Mouse (Mus musculus): ENCODE measurements around the gene Zbbx.

The Zbbx gene

DNA sequence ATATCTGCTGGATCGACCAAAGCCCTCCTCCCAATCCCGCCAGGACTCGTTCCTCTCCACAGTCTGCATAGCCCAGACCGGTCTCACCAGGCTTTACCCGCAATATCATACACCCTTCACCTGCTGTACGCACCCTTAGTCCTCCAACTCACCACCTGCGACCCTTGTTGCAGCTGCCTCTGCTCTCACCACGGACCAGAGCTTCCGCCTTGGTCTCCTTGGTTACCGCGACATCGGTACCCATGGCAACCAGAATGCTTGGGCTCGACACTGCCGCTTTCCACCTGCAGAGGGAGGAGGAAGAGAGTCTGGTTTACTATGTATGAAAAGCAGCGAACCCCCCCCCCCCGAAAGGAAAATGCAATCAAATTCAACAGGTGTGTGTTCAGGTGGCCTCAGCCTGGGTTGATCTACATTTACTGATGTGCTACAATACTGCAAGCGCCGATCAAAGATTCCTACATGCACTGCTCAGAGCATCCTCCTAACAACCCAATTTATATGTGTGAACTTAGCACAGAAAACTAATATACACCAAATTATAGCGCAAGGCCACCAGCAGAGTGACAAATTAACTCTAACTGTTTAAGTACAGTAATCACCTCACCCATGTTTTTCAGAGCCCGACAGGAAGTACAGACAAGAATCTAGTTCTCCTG, at the start of gene Zbbx:
Gene Zbbx (minus strand): TSS at position 197 of the 659 bp plus-strand sequence.
- peak; percentile 87 for DNase-seq

DNA sequence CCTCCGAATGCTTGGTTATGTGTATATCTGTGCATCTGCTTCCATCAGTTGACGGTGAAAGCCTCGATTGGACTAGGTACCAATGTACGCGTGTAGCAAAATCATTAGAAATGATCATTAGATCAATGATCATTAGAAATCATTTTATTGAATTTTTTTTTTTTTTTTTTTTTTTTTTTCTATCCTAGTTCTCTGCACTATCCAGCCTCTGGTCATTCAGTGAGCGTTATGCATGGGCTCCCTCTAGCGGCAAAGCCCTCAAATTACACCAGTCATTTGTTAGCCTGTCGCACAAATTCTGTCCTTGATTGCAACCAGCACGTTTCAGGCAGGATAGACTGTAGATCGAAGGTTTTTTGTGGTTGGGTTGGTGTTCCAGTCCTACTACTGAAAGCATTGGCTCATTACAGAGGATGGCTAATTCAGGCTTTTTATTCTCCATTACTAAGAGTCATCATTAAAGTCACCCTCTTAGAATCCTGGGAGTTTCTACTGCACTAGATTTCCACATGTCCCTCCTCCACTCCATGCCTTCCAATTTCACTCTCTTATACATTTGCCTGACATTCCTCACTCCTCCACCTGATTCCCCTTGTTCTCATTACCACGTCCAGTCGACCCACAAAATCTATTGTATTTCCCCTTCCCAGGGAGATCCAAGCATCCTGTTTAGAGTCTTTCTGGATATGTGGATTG, 38.1 kb upstream of the Zbbx start:
- DNase-seq = peak; percentile 62

DNA sequence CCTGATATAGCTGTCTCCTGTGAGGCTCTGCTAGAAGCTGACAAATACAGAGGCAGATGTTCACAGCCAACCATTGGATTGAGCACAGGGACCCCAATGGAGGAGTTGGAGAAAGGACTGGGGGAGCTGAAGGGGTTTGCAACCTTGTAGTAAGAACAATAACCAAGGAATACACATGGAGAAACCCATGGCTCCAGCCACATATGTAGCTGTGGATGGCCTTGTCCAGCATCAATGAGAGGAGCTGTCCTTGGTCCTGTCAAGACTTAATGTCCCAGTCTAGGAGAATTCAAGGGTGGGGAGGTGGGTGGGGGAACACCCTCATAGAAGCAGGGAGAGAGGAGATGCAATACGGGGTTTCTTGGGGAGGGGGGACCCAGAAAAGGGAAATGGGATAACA, 17.8 kb upstream of the Zbbx start:
- DNase-seq = peak; percentile 23

DNA sequence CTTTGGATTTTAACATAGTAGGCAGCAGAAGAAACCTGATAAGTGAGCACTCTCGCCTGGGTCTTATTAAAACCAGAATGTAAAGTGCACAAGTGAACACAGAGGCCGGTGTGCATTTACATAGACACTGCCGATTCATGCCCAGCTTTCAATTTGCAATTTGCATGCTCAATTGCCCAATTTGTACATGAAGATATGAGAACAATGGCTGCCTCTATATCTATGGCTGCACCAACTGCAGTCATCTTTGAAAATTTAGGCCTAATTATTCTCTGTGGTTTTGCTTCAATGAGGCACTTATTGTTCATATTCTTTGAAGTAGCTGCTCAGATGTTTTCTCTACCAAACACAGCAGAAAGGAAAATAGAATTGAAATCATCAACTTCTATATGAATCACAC, 23.0 kb downstream of the Zbbx start:
- DNase-seq = no peak

DNA sequence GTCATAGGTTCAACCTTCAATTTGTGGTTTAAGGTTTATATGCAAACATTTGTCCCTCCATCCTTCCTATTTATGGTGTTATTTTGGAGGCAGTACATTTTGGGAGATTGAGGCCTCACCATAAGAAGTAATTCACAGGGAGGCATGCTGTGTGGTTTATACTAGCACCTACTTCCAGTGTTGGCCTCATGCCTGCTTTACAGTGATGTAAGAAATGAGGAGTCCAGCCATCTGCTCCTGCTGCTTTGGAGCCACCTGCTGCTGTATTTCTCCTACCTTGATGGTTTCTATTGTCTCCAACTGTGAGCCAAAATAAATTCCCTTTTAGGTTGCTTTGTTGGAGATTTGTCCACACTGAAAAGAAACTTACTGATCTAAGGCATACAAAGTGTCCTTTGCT, 60.0 kb downstream of the Zbbx start:
- DNase-seq = no peak

DNA sequence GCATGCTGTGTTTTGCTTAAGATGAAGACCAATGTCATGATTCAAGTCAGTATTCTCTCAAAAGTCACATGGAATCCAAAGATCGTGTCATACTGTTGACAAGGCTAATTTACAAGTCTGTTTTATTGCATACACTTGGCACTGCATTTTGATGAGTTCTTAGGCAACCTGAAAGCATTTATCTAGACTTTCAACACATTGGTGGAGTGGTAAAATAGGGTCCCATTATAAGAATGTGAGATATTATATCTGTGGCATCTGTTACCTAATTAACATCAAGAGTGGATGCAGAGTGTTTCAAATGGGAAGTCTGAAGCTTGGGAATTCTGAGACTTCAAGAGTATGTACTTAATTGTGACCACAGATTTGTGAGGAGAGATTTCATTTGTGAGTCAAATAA, 79.1 kb downstream of the Zbbx start:
- no peak for DNase-seq

DNA sequence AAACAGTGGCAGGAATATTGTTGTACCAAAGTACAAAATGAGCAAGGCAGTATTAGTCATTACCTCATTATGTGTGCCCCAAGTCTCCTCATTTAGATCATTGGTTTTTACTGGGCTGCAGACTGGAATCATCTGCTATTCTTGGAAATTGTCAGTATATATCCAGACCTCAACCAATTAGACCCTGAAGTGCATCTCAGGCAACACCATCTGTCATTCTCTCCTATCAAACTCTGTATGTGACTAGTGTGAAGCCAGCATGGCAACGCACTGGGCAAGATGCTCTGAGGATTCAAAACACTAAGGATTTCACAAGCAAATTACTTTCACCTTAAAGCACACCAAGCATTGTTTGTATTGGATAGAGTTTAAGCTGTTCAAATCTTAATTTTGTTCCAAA, 85.9 kb downstream of the Zbbx start:
- no peak for DNase-seq

DNA sequence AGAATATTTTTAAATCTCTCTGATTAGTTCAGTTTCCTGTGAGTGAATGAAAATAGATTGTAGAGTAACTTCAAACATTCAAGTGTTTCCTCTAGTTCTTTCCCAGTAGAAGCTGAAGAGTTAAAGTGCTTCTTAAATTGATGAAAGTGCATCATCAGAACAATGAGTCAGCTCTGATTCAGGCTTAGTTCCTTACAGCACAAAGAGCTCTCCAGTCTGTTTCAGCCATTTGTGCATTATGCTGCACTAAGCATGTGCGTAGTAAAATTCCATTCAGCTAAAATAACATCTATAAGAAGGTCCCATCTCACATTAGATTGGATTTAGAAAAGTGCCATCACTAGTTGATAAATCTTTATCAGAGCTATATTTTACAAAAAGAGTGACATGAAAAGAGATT, 155.1 kb downstream of the Zbbx start:
- no peak for DNase-seq

All from embryo, embryonic 11 days (tissue).